Mouse (Mus musculus): ENCODE measurements around the gene Nkain4. TPM values are rescaled to one million over a fixed set of nuclear protein-coding genes. Genes with fewer than 3 reads are reported as not detected.
A peak's percentile ranks its signal among the peaks of the same experiment; 100 is the strongest.

Gene Nkain4
- polyA plus RNA-seq, 1 experiment from 2014 or later, result 38.2 TPM

DNA sequence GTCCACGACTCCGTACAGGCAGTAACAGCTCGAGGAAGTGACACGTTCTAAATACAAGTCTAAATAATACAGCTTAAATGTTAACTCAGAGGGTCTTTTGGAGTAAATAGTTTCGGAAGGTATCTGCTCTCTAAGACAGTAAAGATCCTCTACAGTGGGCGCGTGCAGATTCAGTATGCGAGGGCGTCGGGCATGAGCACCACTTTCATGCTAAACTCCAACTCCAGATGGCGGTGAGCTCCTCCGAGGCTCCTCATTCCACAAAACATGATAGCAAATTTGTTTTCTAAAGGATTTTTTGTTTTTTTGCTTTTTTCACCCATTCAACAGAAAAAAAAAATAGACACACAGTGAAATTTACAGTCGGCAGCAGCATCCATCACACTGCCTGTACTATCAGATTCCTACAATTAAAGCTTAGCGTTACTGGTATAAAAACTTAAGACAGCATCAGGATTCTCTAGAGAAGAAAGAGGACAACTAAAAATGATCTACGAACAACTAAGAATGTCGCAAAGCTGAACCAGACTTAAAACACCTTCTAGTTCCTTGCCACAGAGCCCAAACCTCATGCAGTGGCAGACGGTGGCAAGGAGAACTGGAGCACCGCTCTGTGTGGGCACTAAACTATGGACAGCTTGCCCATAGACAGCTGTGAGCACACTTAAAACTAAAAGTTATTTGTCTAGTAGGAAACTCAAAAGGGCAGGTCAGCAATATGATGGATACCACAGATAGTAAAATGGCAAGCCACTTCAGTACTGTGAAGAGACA, 49.9 kb downstream of the Nkain4 start:
- peaks cover 17% of the 10 kb centered on the region for H3K36me3 ChIP-seq
- no peak overlapping the region for H3K27ac ChIP-seq
- no peaks in the 10 kb centered on the region for H3K4me1 ChIP-seq (replicated peaks)
- WGBS, result 93% methylated on average over 18 of the region's 18 CpGs
- H3K27me3 ChIP-seq, result no peaks in the 10 kb centered on the region; the same call in 1 of the 2 replicates
- ATAC-seq (replicated peaks; ENCODE audit: insufficient number of reproducible peaks, insufficient read depth, low FRiP score, low read depth), result no peak
- H3K4me3 ChIP-seq, result no peak overlapping the region
- no peak overlapping the region for H3K4me2 ChIP-seq
- H3K9me3 ChIP-seq (replicated peaks), result no peaks in the 10 kb centered on the region
- H3K9ac ChIP-seq, result no peak overlapping the region

GRCm38 (mm10) chr2:180902086-180902485, 52.4 kb downstream of the Nkain4 start:
- Histone ChIP-seq H3K9ac (no peak overlapping the region), H3K27ac (no peak overlapping the region), H3K27me3 (peaks cover 12% of the 10 kb centered on the region), H3K36me3 (peaks cover 17% of the 10 kb centered on the region), H3K4me2 (no peak overlapping the region), H3K4me1 (replicated peaks) (no peaks in the 10 kb centered on the region), H3K4me3 (no peak overlapping the region), H3K9me3 (replicated peaks) (no peaks in the 10 kb centered on the region)
- WGBS, result 49% methylated on average over 2 of the region's 2 CpGs
- no peak for ATAC-seq (replicated peaks; ENCODE audit: insufficient number of reproducible peaks, insufficient read depth, low FRiP score, low read depth)

GRCm38 (mm10) chr2:180897857-180898256, 56.6 kb downstream of the Nkain4 start:
- H3K27me3 ChIP-seq, result peaks cover 54% of the 10 kb centered on the region
- no peaks in the 10 kb centered on the region for H3K36me3 ChIP-seq
- H3K9me3 ChIP-seq (replicated peaks), result no peaks in the 10 kb centered on the region
- no peak overlapping the region for H3K27ac ChIP-seq
- H3K4me1 ChIP-seq (replicated peaks), result peaks cover 19% of the 10 kb centered on the region
- H3K9ac ChIP-seq, result no peak overlapping the region
- no peak overlapping the region for H3K4me2 ChIP-seq
- WGBS, result 68% methylated on average over 6 of the region's 6 CpGs
- H3K4me3 ChIP-seq, result no peak overlapping the region
- no peak for ATAC-seq (replicated peaks; ENCODE audit: insufficient number of reproducible peaks, insufficient read depth, low FRiP score, low read depth)

DNA sequence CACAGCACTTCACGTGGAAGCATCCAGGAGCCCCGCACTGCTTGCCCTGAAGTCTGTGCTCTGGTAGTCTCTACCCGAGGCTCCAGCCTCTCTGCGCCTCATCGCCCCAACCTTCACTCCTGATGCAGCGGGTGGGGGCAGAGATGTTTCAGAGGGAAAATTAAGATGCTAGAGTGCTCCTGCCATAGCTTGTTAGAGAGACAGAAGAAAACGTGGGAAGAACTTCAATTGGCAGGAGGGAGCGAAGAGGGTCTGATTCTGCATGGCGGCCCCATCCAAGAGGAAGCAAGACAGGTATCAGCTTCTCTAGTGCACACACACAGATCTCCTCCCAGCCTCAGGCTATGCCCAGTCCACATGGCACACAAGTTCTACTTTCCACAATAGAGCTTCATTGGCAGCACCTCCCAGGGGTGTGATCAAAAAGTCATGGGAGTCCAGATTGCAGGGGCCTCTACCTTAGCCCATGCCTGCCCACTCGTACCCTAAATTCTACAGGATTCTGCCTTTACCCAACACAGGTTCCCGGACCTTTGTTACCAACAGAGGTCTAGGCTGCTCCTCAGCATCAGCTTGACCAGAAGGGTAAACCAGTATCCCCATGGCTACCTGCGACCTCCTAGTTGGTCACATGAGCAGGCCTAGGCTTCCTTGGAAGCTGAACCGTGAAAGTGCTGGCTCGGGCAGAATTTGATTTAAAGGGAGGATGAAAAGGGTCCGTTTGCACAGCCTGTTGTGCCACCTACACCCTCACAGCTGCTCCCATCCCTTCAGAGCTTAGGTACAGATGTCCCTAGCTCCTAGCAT, 57.5 kb downstream of the Nkain4 start:
- Histone ChIP-seq H3K4me2 (no peak overlapping the region), H3K9me3 (replicated peaks) (no peaks in the 10 kb centered on the region), H3K36me3 (no peaks in the 10 kb centered on the region), H3K4me1 (replicated peaks) (peaks cover 22% of the 10 kb centered on the region), H3K9ac (no peak overlapping the region), H3K4me3 (no peak overlapping the region), H3K27me3 (peaks cover 63% of the 10 kb centered on the region), H3K27ac (no peak overlapping the region)
- ATAC-seq (replicated peaks; ENCODE audit: insufficient number of reproducible peaks, insufficient read depth, low FRiP score, low read depth), result no peak
- 66% methylated on average over 15 of the region's 15 CpGs for WGBS

GRCm38 (mm10) chr2:180895837-180896525, 58.5 kb downstream of the Nkain4 start:
- Histone ChIP-seq H3K36me3 (no peaks in the 10 kb centered on the region), H3K4me1 (replicated peaks) (peaks cover 22% of the 10 kb centered on the region), H3K27me3 (peaks cover 73% of the 10 kb centered on the region), H3K9ac (no peak overlapping the region), H3K27ac (no peak overlapping the region), H3K4me3 (no peak overlapping the region), H3K9me3 (replicated peaks) (no peaks in the 10 kb centered on the region), H3K4me2 (no peak overlapping the region)
- WGBS, result 65% methylated on average over 11 of the region's 11 CpGs
- ATAC-seq (replicated peaks; ENCODE audit: insufficient number of reproducible peaks, insufficient read depth, low FRiP score, low read depth), result no peak

GRCm38 (mm10) chr2:180895321-180895720, 59.2 kb downstream of the Nkain4 start:
- WGBS, result 73% methylated on average over 3 of the region's 3 CpGs
- Histone ChIP-seq H3K27ac (no peak overlapping the region), H3K9ac (no peak overlapping the region), H3K27me3 (peaks cover 80% of the 10 kb centered on the region), H3K4me3 (no peak overlapping the region), H3K36me3 (no peaks in the 10 kb centered on the region), H3K4me1 (replicated peaks) (peaks cover 22% of the 10 kb centered on the region), H3K9me3 (replicated peaks) (no peaks in the 10 kb centered on the region), H3K4me2 (no peak overlapping the region)
- ATAC-seq (replicated peaks; ENCODE audit: insufficient number of reproducible peaks, insufficient read depth, low FRiP score, low read depth), result no peak

GRCm38 (mm10) chr2:180894734-180895133, 59.8 kb downstream of the Nkain4 start:
- H3K4me2 ChIP-seq, result peak overlapping the region; percentile 92
- H3K4me3 ChIP-seq, result peak overlapping the region; percentile 53
- H3K27me3 ChIP-seq, result peaks cover 86% of the 10 kb centered on the region
- H3K4me1 ChIP-seq (replicated peaks), result peaks cover 22% of the 10 kb centered on the region
- no peaks in the 10 kb centered on the region for H3K36me3 ChIP-seq
- H3K9me3 ChIP-seq (replicated peaks), result no peaks in the 10 kb centered on the region
- under 1% methylated on average over 13 of the region's 13 CpGs for whole genome bisulfite sequencing
- H3K9ac ChIP-seq, result no peak overlapping the region
- H3K27ac ChIP-seq, result no peak overlapping the region
- no peak for ATAC-seq (replicated peaks; ENCODE audit: insufficient number of reproducible peaks, insufficient read depth, low FRiP score, low read depth)

DNA sequence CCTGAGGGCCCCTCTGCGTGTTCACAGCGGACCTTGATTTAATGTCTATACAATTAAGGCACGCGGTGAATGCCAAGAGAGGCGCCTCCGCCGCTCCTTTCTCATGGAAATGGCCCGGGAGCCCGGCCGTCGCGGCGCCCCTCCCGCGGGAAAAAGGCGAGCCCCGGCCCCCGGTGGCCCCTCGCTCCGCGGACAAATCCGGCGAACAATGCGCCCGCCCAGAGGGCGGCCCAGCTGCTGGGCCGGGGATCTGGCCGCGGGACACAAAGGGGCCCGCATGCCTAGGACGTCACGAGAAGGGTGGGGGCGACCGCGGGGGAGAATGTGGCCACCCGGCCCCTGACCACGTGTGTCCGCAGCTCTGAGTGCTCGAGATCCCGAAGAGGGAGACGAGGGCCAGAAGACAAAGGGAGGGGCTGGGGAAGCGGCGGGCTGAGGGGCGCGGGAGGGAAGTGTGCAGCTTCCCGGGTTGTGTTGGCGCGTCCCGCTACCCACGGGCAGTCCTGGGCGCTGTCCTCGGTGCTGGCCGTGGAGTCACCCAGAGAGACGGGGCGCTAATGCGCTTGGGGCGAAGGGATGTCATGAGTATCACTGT, 60.4 kb downstream of the Nkain4 start:
- Histone ChIP-seq H3K4me1 (replicated peaks) (peaks cover 22% of the 10 kb centered on the region), H3K9me3 (replicated peaks) (no peaks in the 10 kb centered on the region), H3K9ac (no peak overlapping the region), H3K27ac (no peak overlapping the region), H3K4me3 (peak overlapping the region; percentile 53), H3K27me3 (peaks cover 92% of the 10 kb centered on the region), H3K4me2 (peak overlapping the region; percentile 92), H3K36me3 (no peaks in the 10 kb centered on the region)
- WGBS, result 2% methylated on average over 50 of the region's 57 CpGs
- no peak; the same call in 1 of the 2 replicates for ATAC-seq (replicated peaks; ENCODE audit: insufficient number of reproducible peaks, insufficient read depth, low FRiP score, low read depth)

DNA sequence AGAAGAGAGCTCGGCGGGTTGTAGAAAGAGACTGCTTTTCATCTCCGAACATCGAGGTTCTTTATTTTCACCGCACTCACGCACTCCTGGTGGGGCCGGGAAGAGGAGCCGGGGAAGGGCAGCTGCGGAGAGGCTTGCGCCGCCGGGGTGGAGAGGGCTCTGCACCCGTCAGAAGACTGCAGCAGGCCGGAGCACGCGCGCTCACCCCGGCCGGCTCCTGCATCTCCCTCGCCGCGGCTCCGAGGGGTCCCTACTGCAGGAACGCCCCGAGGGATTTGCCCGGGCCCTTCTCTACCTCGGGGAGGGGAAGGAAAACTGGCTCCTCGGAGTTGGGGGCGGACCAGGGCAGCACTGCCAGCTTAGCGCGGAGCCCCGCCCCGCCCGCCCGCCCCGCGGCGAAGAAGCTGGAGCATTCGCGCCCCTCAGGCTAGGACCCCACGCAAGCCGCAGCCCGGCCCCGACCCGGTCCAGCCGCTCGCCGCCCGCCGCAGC, 60.9 kb downstream of the Nkain4 start:
- H3K4me2 ChIP-seq, result peak overlapping the region; percentile 92
- H3K4me1 ChIP-seq (replicated peaks), result peaks cover 22% of the 10 kb centered on the region
- H3K27me3 ChIP-seq, result peaks cover 95% of the 10 kb centered on the region
- peak overlapping the region; percentile 53 for H3K4me3 ChIP-seq
- whole genome bisulfite sequencing, result under 1% methylated on average over 38 of the region's 50 CpGs
- no peaks in the 10 kb centered on the region for H3K36me3 ChIP-seq
- H3K9ac ChIP-seq, result no peak overlapping the region
- no peak overlapping the region for H3K27ac ChIP-seq
- no peaks in the 10 kb centered on the region for H3K9me3 ChIP-seq (replicated peaks)
- no peak for ATAC-seq (replicated peaks; ENCODE audit: insufficient number of reproducible peaks, insufficient read depth, low FRiP score, low read depth)

- Histone ChIP-seq H3K27ac (no peak overlapping the region), H3K4me2 (peak overlapping the region; percentile 92), H3K4me1 (replicated peaks) (peaks cover 22% of the 10 kb centered on the region), H3K36me3 (no peaks in the 10 kb centered on the region), H3K27me3 (peaks cover 100% of the 10 kb centered on the region), H3K4me3 (peak overlapping the region; percentile 53), H3K9me3 (replicated peaks) (no peaks in the 10 kb centered on the region), H3K9ac (no peak overlapping the region)
- no peak for ATAC-seq (replicated peaks; ENCODE audit: insufficient number of reproducible peaks, insufficient read depth, low FRiP score, low read depth)
- under 1% methylated on average over 94 of the region's 97 CpGs for WGBS
These were observed 61.5 kb downstream of the Nkain4 start for GRCm38 (mm10) chr2:180892841-180893521.
